Mouse (Mus musculus) hindbrain, embryonic 11.5 days (tissue): ENCODE measurements around the gene Dhx37. TPM values are rescaled to one million over a fixed set of nuclear protein-coding genes. Genes with fewer than 3 reads are reported as not detected.

ENCODE experiments used
- ATAC-seq: fragments of 200-750 bp; cut with Nextera tagmentation; 2 replicates; pipeline ENCODE4 v1.8.0; 2017; ENCODE audit warnings: mild to moderate bottlenecking, moderate TSS enrichment, moderate library complexity; ENCODE audit not compliant: low FRiP score
- DNase-seq: peaks from one replicate; pipeline ENCODE4 v3.0.0-alpha.2; 2015; ENCODE audit warnings: low spot score
- H3K27ac ChIP-seq: fragments of 300-500 bp; sonication (generic); 2 replicates; pipeline ENCODE4 v1.5.1; 2014; ENCODE audit warnings: mild to moderate bottlenecking, low read depth, low read length
- H3K27me3 ChIP-seq: fragments of 300-500 bp; sonication (generic); 2 replicates; pipeline ENCODE4 v1.6.1; 2014; ENCODE audit warnings: mild to moderate bottlenecking, low read length, moderate library complexity, mixed read lengths; ENCODE audit not compliant: control insufficient read depth, insufficient read depth
- H3K36me3 ChIP-seq: fragments of 300-500 bp; sonication (generic); 2 replicates; pipeline ENCODE4 v1.6.1; 2014; ENCODE audit warnings: mild to moderate bottlenecking, low read length, moderate library complexity, mixed read lengths; ENCODE audit not compliant: control insufficient read depth, insufficient read depth
- H3K4me1 ChIP-seq: fragments of 300-500 bp; sonication (generic); replicated peaks from 2 replicates; pipeline ENCODE4 v1.6.1; 2014; ENCODE audit warnings: low read length, mixed read lengths; ENCODE audit not compliant: control insufficient read depth, insufficient read depth
- H3K4me2 ChIP-seq: fragments of 300-500 bp; sonication (generic); replicated peaks from 2 replicates; pipeline ENCODE4 v1.6.1; 2014; ENCODE audit warnings: mild to moderate bottlenecking, low read depth, low read length
- H3K4me3 ChIP-seq: fragments of 300-500 bp; sonication (generic); 2 replicates; pipeline ENCODE4 v1.5.1; 2014; ENCODE audit warnings: low read depth, low read length
- H3K9ac ChIP-seq: fragments of 300-500 bp; sonication (generic); 2 replicates; pipeline ENCODE4 v1.6.1; 2014; ENCODE audit warnings: low read depth, low read length
- H3K9me3 ChIP-seq: fragments of 300-500 bp; sonication (generic); 2 replicates; pipeline ENCODE4 v1.6.1; 2016; ENCODE audit warnings: low read length; ENCODE audit not compliant: control insufficient read depth
- WGBS: fragments of 180-500 bp; shearing (Covaris S2); extraction: QIAGEN DNeasy Blood & Tissue Kit; methylation state at CpG from one replicate; pipeline ENCODE4 v1.1.7; 2014; 5-methylcytosine and 5-hydroxymethylcytosine counted together
- polyA plus RNA-seq: library from polyadenylated mRNA; unstranded; fragments of >200 nt; fragmentation: Nextera tagmentation; extraction: Ambion mirVana; gene quantifications from 2 replicates; pipeline ENCODE4 v1.2.1, GENCODE M21; 2014

Dhx37 gene
- polyA plus RNA-seq, 1 experiment from 2014 or later, result 10.4 TPM

DNA sequence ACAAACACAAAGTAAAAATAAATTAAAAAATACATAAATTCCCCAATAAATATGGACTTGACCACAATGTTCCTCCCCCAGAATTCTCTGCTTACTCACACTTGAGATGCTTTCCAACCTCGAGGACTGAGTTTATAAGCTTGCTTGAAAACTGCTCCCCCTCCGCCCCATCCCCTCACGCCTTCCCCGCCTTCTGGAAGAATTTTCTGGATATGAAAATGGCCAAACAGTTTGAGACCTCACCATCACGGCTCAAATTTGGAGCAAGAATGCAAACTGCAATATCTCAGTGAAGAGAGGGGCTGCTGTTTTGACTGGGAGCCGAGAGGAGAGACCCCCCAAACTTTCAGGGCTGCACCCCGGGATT, 29.4 kb downstream of the Dhx37 start:
- Histone ChIP-seq H3K36me3 (no peaks in the 10 kb centered on the region), H3K27ac (peak overlapping the region; percentile 80), H3K4me3 (peak overlapping the region; percentile 50), H3K9me3 (no peaks in the 10 kb centered on the region), H3K4me1 (0 out of 2 replicates have a peak, but pooled peaks cover 3% of the 10 kb centered on the region), H3K9ac (peak overlapping the region; percentile 58), H3K4me2 (peak overlapping the region; percentile 59), H3K27me3 (no peaks in the 10 kb centered on the region)
- DNase-seq, result no peak
- 2% methylated on average over 7 of the region's 7 CpGs for WGBS
- ATAC-seq, result no peak

DNA sequence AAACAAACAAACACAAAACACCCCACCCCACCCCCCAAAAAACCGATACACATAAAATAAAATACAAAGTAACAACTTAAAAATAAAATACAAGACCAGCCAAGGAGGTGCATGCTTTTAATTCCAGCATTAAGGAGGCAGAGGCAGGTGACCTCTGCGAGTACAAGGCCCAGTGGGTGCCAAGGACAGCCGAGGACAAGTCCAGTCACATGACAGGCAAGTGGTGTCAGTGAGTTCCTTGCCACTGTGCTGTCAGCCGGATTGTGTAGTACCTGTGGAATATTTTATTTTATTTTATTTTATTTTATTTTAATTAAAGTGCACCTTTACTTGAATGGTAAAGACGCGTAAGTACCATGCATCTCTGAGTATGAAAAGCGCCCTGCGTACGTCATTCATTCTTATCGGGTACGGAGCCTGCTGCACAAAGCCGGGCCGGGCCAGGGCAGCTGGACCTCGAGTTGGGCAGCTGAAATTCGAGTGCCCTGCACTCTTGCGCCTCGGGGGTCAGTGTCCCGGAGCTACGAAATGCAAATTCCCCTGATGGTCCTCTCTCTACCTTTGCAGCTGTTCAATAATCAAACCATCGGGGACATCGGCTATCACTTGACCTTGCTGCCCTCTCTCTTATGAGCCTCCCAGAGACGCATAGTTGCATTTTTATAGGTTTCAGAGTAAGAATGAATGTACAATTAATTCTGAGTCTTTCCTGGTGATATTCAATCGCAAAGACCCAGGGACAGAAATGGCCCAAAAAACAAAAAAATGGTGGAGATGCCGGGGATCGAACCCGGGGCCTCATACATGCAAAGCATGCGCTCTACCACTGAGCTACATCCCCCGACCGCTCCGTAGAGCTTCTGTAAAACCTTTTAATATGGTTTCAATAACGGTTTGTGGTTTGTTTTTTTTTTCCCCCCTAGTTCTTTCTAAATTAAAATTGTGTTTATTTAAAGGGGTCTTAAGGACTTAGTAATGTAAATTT, 30.1 kb downstream of the Dhx37 start:
- no peak overlapping the region for H3K27ac ChIP-seq

DNA sequence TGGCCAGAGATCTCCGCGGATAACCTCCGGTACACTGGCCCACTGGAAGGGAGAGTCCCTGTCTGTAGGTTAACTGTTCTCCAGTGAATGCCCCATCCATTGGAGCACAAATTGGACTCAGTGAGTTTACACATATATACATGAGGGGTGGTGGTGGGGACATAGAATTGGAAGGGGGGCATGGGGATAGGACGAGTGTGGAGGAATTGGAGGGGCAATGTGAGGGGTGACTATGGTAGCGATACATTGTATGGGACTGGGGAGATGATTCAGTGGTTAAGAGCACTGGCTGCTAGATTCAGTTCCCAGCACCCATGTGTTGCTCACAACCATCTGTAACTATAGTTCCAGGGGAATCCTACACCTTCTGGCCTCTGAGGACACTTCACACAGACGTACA, 30.9 kb downstream of the Dhx37 start:
- DNase-seq (no peak), ATAC-seq (no peak)
- Histone ChIP-seq H3K9me3 (no peaks in the 10 kb centered on the region), H3K4me1 (0 out of 2 replicates have a peak, but pooled peaks cover 3% of the 10 kb centered on the region), H3K4me3 (no peak overlapping the region), H3K36me3 (no peaks in the 10 kb centered on the region), H3K4me2 (no peak overlapping the region), H3K9ac (no peak overlapping the region), H3K27me3 (no peaks in the 10 kb centered on the region), H3K27ac (no peak overlapping the region)
- WGBS, result 46% methylated on average over 6 of the region's 6 CpGs

More for the DNA sequence above, 30.1 kb downstream of the Dhx37 start:
- Histone ChIP-seq H3K27me3 (no peaks in the 10 kb centered on the region), H3K4me1 (0 out of 2 replicates have a peak, but pooled peaks cover 3% of the 10 kb centered on the region), H3K9ac (peak overlapping the region; percentile 19; the same call in 1 of the 2 replicates), H3K9me3 (no peaks in the 10 kb centered on the region), H3K36me3 (no peaks in the 10 kb centered on the region), H3K4me3 (peak overlapping the region; percentile 38), H3K4me2 (peak overlapping the region; percentile 48)
- DNase-seq, result peak; percentile 89
- 10% methylated on average over 31 of the region's 31 CpGs for WGBS
- peak; percentile 10; the same call in 1 of the 2 replicates for ATAC-seq

DNA sequence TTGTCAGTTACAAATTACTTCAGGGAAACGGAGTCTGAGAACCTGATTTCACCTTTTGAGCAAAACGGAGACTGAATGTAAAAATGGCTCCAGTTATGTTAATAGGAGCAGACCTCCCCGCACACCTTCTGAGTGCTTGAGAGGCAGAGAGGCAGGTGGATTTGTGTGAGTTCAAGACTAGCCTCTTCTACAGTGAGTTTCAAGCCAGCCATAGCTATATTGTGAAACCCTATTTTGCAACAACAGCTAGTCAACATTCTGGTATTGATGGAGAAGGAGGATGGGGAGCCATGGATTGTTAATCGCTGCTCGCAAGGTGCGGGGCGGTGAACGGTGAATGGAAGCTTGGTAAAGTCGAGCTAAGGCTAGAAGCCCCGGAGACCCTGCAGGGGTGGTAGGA, 31.4 kb downstream of the Dhx37 start:
- H3K4me2 ChIP-seq, result no peak overlapping the region
- DNase-seq, result no peak
- no peak overlapping the region for H3K9ac ChIP-seq
- 49% methylated on average over 10 of the region's 10 CpGs for WGBS
- no peak overlapping the region for H3K27ac ChIP-seq
- H3K27me3 ChIP-seq, result no peaks in the 10 kb centered on the region
- no peaks in the 10 kb centered on the region for H3K36me3 ChIP-seq
- ATAC-seq, result no peak
- H3K4me3 ChIP-seq, result no peak overlapping the region
- H3K9me3 ChIP-seq, result no peaks in the 10 kb centered on the region
- H3K4me1 ChIP-seq, result 0 out of 2 replicates have a peak, but pooled peaks cover 3% of the 10 kb centered on the region

DNA sequence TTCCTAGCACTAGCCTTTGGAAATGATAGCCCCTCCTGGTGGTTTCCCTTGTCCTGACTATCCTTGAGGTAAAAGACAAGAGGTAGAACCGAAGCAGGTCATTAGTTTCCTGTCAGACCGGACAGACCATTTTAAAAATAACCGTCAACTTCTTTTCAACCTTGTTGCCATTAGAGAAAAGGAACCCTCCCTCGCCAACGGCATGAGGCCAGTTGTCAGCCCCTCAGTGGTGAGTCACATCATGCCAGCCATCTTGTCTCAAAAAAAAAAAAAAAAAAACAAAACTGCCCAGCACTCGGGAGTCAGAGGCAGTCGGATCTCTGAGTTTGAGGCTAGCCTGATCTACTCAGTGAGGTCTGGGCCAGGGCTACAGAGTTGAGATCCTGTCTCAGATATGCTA, 33.0 kb downstream of the Dhx37 start:
- Histone ChIP-seq H3K4me3 (no peak overlapping the region), H3K4me2 (no peak overlapping the region), H3K27ac (no peak overlapping the region), H3K9ac (no peak overlapping the region), H3K27me3 (no peaks in the 10 kb centered on the region), H3K36me3 (no peaks in the 10 kb centered on the region), H3K9me3 (no peaks in the 10 kb centered on the region), H3K4me1 (no peaks in the 10 kb centered on the region)
- DNase-seq (no peak), ATAC-seq (no peak)
- whole genome bisulfite sequencing, result 52% methylated on average over 7 of the region's 7 CpGs

DNA sequence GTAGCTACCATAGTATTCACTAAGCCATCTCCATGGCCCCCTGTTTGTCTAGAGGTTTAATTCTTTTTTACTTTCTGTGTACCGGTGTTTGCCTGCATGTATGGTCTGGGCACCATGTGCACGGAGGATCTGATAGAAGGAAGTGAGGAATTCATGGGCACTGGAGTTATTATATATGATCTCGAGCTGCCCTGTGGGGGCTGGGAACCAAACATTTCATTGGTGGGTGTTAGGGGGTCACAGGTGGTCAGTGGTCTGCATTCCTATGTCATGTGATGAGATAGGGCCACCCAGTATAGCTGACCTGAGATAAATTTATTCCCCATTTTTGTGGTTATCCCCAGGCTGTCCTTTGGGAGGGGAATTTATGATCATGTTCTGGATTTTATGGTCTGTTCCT, 38.9 kb downstream of the Dhx37 start:
- DNase-seq (no peak), ATAC-seq (no peak)
- Histone ChIP-seq H3K27ac (peak overlapping the region; percentile 99), H3K9me3 (no peaks in the 10 kb centered on the region), H3K27me3 (no peaks in the 10 kb centered on the region), H3K36me3 (no peaks in the 10 kb centered on the region), H3K4me1 (peaks cover 16% of the 10 kb centered on the region), H3K4me3 (no peak overlapping the region), H3K4me2 (no peak overlapping the region; the same call in 1 of the 2 replicates), H3K9ac (no peak overlapping the region)
- 58% methylated on average over 3 of the region's 3 CpGs for WGBS

DNA sequence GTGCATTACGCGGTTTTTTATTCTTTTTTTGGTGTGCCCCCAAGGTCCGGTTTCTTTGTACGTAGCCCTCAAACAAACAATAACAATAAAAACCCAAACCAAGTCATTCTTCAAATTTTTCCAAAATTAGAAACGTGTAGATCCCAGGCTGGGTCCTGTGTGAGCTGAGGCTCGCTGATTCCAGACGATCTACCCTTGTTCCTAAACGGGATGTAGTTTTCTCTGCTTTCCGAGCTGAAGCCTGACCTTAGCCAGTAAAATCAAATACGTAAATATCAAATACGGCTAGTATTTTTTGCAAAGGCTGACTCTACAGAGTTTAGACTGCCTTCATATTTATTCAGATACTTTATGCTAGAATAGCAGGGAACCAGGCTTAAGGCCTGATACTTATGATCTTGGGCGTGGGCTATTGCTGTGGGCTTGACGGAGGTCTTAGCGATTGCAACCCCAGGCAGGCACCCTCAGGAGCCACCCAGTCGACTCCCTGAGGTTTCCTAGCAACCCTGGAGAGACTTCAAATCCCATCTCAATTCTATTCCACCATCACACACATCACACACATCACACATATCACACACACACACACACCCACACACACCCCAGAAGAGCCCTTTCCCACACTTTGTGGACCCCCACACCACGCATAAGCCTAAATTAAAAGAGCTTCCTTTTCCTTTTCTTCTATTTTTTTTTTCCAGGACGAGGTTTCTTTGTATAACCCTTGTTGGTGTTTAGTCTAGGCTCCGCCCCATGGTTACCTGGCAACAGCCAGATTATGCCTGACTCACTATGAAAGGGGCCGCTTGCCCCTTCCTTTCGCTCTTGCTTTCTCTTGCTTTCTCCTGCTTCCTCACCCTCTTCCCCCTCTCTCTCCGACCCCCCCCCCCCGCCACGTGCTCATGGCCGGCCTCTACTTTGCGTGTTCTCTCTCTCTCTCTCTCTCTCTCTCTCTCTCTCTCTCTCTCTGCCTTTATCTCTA, 40.0 kb downstream of the Dhx37 start:
- 19% methylated on average over 20 of the region's 25 CpGs for WGBS
- peak; percentile 92 for DNase-seq
- Histone ChIP-seq H3K27me3 (no peaks in the 10 kb centered on the region), H3K27ac (peak overlapping the region; percentile 99), H3K36me3 (no peaks in the 10 kb centered on the region), H3K9me3 (no peaks in the 10 kb centered on the region), H3K4me3 (peak overlapping the region; percentile 18; the same call in 1 of the 2 replicates), H3K4me2 (peak overlapping the region; percentile 44), H3K4me1 (peaks cover 16% of the 10 kb centered on the region), H3K9ac (peak overlapping the region; percentile 60)
- peak; percentile 73 for ATAC-seq

DNA sequence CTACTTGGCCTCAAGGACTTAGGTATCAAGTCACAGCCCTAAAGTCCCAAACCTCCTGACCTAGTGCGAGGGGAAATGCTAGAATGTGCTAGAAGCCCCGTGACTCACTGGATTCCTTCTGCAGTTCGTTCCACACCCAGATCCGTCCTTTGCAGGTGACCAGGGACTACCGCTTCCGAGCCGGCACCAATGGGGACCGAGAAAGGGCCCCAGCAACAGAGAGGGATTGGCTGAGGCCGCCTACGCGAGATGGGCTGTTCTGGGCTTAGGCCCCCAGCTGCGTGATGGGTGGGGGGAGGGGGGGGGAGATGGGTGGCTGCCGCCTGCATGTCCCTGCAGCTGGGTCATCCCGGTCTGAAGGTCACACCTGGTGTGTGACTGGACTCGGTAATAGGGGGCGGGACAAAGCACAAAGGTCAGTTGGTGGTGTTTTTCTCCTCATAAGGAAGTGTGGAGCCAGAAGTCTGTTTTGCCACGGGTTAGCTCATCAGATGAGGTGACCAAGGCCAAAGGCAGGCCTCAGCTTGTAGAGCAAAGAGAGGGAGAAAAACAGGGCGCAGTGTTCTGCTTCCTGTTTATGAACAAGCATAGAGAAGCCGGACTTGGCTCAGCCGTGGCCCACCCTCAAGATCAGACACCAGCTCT, 40.8 kb downstream of the Dhx37 start:
- ATAC-seq (peak; percentile 91), DNase-seq (peak; percentile 95)
- Histone ChIP-seq H3K9me3 (no peaks in the 10 kb centered on the region), H3K9ac (peak overlapping the region; percentile 60), H3K27ac (peak overlapping the region; percentile 99), H3K4me3 (peak overlapping the region; percentile 18; the same call in 1 of the 2 replicates), H3K27me3 (no peaks in the 10 kb centered on the region), H3K4me2 (peak overlapping the region; percentile 44), H3K36me3 (no peaks in the 10 kb centered on the region), H3K4me1 (peaks cover 18% of the 10 kb centered on the region)
- under 1% methylated on average over 20 of the region's 20 CpGs for WGBS
